Mouse (Mus musculus) liver, postnatal 0 days (tissue): ENCODE measurements around the gene Slc17a8. TPM values are rescaled to one million over a fixed set of nuclear protein-coding genes. Genes with fewer than 3 reads are reported as not detected.

ENCODE experiments used
- ATAC-seq: fragments of 200-750 bp; cut with Nextera tagmentation; 2 replicates; pipeline ENCODE4 v1.8.0; 2017; ENCODE audit warnings: mild to moderate bottlenecking, moderate library complexity
- DNase-seq: peaks from one replicate; pipeline ENCODE4 v3.0.0-alpha.2; 2016
- H3K27ac ChIP-seq: fragments of 300-500 bp; sonication (generic); 2 replicates; pipeline ENCODE4 v1.5.1; 2014; ENCODE audit warnings: antibody characterized with exemption, moderate library complexity, mild to moderate bottlenecking, low read depth
- H3K27me3 ChIP-seq: fragments of 300-500 bp; sonication (generic); 2 replicates; pipeline ENCODE4 v1.6.1; 2014; ENCODE audit warnings: low read length, control low read depth, mixed read lengths; ENCODE audit not compliant: insufficient read depth
- H3K36me3 ChIP-seq: fragments of 300-500 bp; sonication (generic); replicated peaks from 2 replicates; pipeline ENCODE4 v1.6.1; 2014; ENCODE audit warnings: mild to moderate bottlenecking, control low read depth, low read length, moderate library complexity, mixed read lengths; ENCODE audit not compliant: insufficient read depth
- H3K4me1 ChIP-seq: fragments of 300-500 bp; sonication (generic); 2 replicates; pipeline ENCODE4 v1.6.1; 2014; ENCODE audit warnings: antibody characterized with exemption, mild to moderate bottlenecking, control low read depth; ENCODE audit not compliant: insufficient read depth
- H3K4me2 ChIP-seq: fragments of 300-500 bp; sonication (generic); 2 replicates; pipeline ENCODE4 v1.6.1; 2014; ENCODE audit warnings: low read depth, mild to moderate bottlenecking, low read length, moderate library complexity, mixed read lengths
- H3K4me3 ChIP-seq: fragments of 300-500 bp; sonication (generic); 2 replicates; pipeline ENCODE4 v1.5.1; 2014; ENCODE audit warnings: low read depth, low read length
- H3K9ac ChIP-seq: fragments of 300-500 bp; sonication (generic); replicated peaks from 2 replicates; pipeline ENCODE4 v1.6.1; 2014; ENCODE audit warnings: mild to moderate bottlenecking, moderate library complexity
- H3K9me3 ChIP-seq: fragments of 300-500 bp; sonication (generic); 2 replicates; pipeline ENCODE4 v1.6.1; 2016; ENCODE audit warnings: mild to moderate bottlenecking, control low read depth, low read length, mixed read lengths
- CTCF ChIP-seq: sonication (generic); IDR thresholded peaks from 2 replicates; pipeline ENCODE4 v1.5.1; 2016; ENCODE audit warnings: antibody characterized with exemption, low read depth
- EP300 ChIP-seq: IDR thresholded peaks from 2 replicates; pipeline ENCODE4 v1.6.1; 2016; ENCODE audit warnings: antibody characterized with exemption, low read depth, mild to moderate bottlenecking
- WGBS: fragments of 180-500 bp; shearing (Covaris S2); extraction: QIAGEN DNeasy Blood & Tissue Kit; methylation state at CpG from one replicate; pipeline ENCODE4 v1.1.7; 2014; ENCODE audit not compliant: insufficient replicate concordance; 5-methylcytosine and 5-hydroxymethylcytosine counted together
- polyA plus RNA-seq: library from polyadenylated mRNA; unstranded; fragments of >200 nt; fragmentation: Nextera tagmentation; extraction: Ambion mirVana; gene quantifications from 2 replicates; pipeline ENCODE4 v1.2.1, GENCODE M21; 2015

Slc17a8 gene
- polyA plus RNA-seq, 1 experiment from 2014 or later: 0.11 TPM

DNA sequence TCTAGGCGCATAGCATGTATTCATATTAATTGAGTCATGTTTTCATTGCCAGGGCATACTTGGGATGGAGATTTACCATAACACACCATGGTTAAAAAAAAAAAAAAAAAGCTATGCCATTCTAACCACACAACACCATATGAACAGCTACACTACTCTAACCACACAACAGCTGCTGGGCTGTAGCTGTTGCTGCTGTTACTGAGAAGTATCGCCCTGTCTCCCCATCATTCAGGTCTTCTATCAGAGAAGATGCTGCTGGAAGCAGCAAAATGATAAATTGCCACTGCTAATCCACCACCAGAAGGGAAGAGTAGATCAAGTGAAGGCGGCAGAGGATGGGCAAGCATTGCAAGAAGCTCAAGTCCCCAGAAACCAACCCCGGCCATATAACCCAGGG lies 42.3 kb downstream of the Slc17a8 start:
- TF ChIP-seq CTCF: no peak
- no peak for TF ChIP-seq EP300
- Histone ChIP-seq H3K4me1 (no peaks in the 10 kb centered on the region), H3K4me3 (no peak overlapping the region), H3K4me2 (no peak overlapping the region), H3K9ac (no peak overlapping the region), H3K27ac (no peak overlapping the region), H3K9me3 (no peaks in the 10 kb centered on the region), H3K36me3 (no peaks in the 10 kb centered on the region), H3K27me3 (no peaks in the 10 kb centered on the region)
- DNase-seq (no peak), ATAC-seq (no peak)
- 82% methylated on average over 4 of the region's 4 CpGs for WGBS

DNA sequence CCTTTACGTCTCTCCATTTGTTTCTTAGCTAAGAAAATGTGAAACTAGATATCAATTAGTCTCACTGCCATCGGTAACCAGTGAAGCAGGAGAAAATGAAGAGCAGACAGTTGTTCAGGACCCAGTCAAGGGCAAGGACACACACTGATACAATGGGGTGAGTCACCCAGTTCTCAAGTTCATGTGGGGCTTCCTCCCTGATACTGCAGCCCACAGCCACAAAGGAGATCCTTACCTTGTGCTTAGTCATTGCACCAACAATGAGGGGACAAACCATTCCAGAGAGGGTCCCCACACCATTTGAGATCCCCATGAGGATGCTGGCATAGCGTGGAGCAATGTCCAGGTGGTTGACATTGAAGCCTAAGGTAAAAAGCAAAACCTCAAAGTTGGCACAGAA lies 43.4 kb downstream of the Slc17a8 start:
- Histone ChIP-seq H3K36me3 (no peaks in the 10 kb centered on the region), H3K9me3 (no peaks in the 10 kb centered on the region), H3K9ac (no peak overlapping the region), H3K27ac (no peak overlapping the region), H3K4me2 (no peak overlapping the region), H3K27me3 (no peaks in the 10 kb centered on the region), H3K4me1 (no peaks in the 10 kb centered on the region), H3K4me3 (no peak overlapping the region)
- 70% methylated on average over 3 of the region's 3 CpGs for WGBS
- TF ChIP-seq EP300: no peak
- no peak for TF ChIP-seq CTCF
- DNase-seq (no peak), ATAC-seq (no peak)

DNA sequence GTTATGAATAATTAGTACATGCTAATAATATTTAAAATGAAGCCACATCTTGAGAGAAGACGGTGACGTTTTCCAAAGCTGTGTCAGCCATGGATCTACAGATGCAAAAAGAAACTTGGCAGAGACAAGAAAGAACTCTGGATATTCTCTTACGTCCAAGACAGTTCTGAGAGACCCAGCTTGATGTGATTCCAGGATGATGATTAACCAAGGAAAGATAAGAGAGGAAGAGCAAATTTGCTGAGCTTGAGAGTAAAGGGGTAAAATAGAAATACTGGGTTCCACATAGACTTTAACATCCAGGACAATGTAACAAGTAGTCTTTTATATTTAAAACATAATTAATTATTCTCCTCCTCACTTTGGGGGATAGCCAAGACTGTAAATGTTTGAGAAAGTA lies 47.6 kb downstream of the Slc17a8 start:
- Histone ChIP-seq H3K27ac (no peak overlapping the region), H3K4me1 (no peaks in the 10 kb centered on the region), H3K27me3 (no peaks in the 10 kb centered on the region), H3K9me3 (peaks cover 8% of the 10 kb centered on the region; the same call in 1 of the 2 replicates), H3K4me3 (no peak overlapping the region), H3K9ac (no peak overlapping the region), H3K36me3 (no peaks in the 10 kb centered on the region), H3K4me2 (no peak overlapping the region)
- DNase-seq (no peak), ATAC-seq (no peak)
- no peak for TF ChIP-seq EP300
- no peak for TF ChIP-seq CTCF
- 71% methylated on average over 3 of the region's 3 CpGs for WGBS

DNA sequence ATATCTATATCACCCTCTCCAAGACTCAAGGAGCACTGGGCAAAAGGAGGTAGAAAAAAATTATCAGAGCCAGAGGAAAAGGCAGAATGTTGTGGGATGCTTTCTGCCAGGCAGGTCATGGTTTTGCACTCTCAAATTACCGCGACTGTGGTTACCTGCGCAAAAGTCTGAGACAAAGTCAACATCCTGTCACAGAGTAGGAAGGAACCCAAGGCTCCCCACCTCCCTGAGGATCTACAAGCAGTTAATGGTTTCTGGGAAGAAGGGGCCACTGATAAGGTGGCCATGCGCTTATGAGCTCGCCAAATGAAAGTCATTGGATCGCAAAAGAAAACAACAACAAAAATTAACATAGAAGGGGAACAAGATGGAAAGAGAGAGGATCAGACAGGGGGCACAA lies 48.1 kb downstream of the Slc17a8 start:
- Histone ChIP-seq H3K36me3 (no peaks in the 10 kb centered on the region), H3K4me1 (no peaks in the 10 kb centered on the region), H3K27me3 (no peaks in the 10 kb centered on the region), H3K4me3 (no peak overlapping the region), H3K9ac (no peak overlapping the region), H3K9me3 (peaks cover 8% of the 10 kb centered on the region; the same call in 1 of the 2 replicates), H3K4me2 (no peak overlapping the region), H3K27ac (no peak overlapping the region)
- DNase-seq: no peak
- no peak for ATAC-seq
- 59% methylated on average over 6 of the region's 6 CpGs for WGBS
- no peak for TF ChIP-seq EP300
- TF ChIP-seq CTCF: no peak

DNA sequence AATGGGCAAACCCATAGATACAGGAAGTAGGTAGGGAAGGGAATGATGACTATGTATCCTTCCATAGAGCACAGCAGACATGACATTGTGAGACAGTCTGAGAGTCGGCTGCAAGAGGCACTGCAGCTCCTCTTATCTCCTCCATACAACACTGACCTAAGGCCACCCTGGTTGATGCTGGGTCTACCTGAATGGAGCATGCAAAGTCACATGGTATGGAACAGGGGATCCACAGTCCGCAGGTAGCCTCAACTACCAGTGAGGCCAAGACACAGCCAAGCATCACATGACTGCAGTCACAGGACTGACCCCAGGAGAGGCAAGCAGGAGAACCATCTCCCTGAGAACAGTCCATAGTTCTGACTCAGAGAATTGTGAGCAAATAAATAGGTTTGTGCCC lies 53.7 kb downstream of the Slc17a8 start:
- ATAC-seq (no peak), DNase-seq (no peak)
- TF ChIP-seq CTCF (no peak), EP300 (no peak)
- Histone ChIP-seq H3K9ac (no peak overlapping the region), H3K9me3 (peaks cover 8% of the 10 kb centered on the region; the same call in 1 of the 2 replicates), H3K36me3 (no peaks in the 10 kb centered on the region), H3K4me2 (no peak overlapping the region), H3K4me3 (no peak overlapping the region), H3K27me3 (no peaks in the 10 kb centered on the region), H3K4me1 (0 out of 2 replicates have a peak, but pooled peaks cover 5% of the 10 kb centered on the region), H3K27ac (no peak overlapping the region)
- WGBS: 71% methylated on average over 2 of the region's 2 CpGs

DNA sequence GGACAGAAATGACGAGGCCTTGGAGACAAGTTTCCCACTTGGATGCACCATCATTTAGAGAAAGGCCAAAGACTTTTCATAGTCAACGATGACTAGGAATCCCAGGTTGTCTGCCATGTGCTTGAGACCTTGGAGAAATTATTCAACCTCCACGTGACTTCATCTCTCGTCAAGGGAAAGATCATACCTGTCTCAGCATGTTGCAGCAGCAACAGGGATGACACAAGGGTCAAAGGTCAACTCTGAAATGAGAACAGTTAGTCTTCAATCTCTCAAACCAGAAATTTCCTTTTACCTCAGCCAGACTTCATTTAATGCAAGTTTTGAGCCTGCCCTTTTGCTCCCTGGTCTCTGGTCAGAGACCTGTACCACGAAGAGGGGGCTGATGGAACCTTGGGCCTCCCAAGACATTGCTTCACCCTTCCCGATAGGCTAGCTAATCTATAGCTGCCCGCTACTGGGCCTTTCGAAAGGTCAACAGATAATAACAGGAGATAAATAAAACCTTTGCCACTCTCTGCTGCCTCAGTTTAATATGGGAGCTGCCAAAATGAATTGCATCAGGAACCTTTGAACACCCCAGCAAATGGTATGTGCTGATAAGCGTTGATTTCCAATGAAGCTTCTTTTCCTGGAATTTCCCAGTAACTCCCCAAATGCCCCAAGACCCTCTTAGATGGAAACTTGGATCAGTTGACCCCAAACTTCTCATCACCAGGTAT lies 55.6 kb downstream of the Slc17a8 start:
- 59% methylated on average over 9 of the region's 9 CpGs for WGBS
- no peak overlapping the region for H3K4me2 ChIP-seq
- H3K36me3 ChIP-seq: no peaks in the 10 kb centered on the region
- H3K4me1 ChIP-seq: 0 out of 2 replicates have a peak, but pooled peaks cover 5% of the 10 kb centered on the region
- no peak overlapping the region for H3K4me3 ChIP-seq
- peaks cover 8% of the 10 kb centered on the region; the same call in 1 of the 2 replicates for H3K9me3 ChIP-seq
- TF ChIP-seq CTCF (no peak), EP300 (0 out of 2 replicates have a peak, but pooled peaks have one; percentile 27)
- H3K27me3 ChIP-seq: no peaks in the 10 kb centered on the region
- ATAC-seq (peak; percentile 62), DNase-seq (peak; percentile 19)
- H3K9ac ChIP-seq: no peak overlapping the region
- peak overlapping the region; percentile 72; the same call in 1 of the 2 replicates for H3K27ac ChIP-seq
